Mouse (Mus musculus): ENCODE results near the gene Spop.
"Not testable (repeated sequence)": the region's sequence is repeated elsewhere in the genome, so short reads cannot be mapped to it uniquely, and the experiment has no call there.

Gene Spop

GRCm38 (mm10) chr11:95495883-95496282, 82.0 kb downstream of the Spop start:
- no peak for DNase-seq (ENCODE audit: low read depth, low spot score)

DNA sequence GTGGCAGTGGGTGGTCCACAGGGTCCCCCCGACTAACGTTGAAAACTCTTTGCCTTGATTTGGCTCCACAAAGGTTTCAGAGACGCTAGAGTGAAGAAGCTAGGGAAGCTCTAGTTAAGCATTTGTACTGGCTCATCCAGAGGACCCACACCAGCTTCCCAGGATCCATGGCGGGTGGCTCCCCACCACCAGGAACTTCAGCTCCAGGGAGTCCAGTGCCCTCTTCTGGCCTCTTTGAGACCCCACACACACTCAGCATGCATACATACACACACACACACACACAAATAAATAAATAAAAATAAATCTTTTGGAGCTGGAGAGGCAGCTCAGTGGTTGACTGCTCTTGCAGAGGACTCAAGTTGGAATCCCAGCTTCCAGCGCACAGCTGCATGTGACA, 84.0 kb downstream of the Spop start:
- peak; percentile 63 for DNase-seq (ENCODE audit: low read depth, low spot score)

DNA sequence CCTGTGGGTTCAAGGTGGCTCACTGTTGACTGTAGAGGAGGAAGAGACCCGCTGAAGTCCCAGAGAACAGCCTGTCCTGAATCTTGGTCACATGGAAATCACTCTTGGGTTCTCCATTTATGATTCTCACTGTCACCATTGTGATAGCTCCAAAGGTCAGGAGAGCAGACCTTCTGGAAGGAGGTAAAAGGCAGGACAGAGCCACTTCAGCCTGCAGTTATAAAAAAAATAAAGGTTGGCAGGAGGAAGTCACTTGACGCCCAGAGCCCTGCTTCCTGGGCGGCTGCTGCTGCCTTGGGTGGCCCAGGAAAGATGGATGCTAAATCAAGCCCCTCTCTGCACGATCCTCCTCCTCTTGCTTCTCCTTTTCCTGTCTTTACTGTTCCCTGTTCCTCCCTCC, 86.5 kb downstream of the Spop start:
- no peak for DNase-seq (ENCODE audit: low read depth, low spot score)

DNA sequence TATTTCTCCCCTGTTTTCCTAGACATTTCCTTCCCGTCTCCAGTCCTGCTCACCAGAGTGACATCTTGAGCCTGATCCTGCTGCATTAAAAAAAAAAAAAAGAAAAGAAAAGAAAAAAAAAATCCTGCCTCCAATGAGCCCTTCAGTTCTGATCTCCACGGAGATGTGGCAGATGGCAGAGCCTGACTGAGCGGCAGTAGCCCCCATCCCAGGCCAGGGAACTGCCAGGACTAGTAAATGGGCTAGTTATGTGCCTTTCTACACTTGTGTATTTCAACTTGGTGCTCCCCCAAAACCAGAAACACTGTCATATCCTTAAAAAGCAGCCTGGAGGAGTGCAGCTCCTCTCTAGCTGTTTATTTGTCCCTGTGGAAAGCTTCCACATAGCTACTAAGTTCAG, 87.0 kb downstream of the Spop start:
- DNase-seq (ENCODE audit: low read depth, low spot score): no peak

DNA sequence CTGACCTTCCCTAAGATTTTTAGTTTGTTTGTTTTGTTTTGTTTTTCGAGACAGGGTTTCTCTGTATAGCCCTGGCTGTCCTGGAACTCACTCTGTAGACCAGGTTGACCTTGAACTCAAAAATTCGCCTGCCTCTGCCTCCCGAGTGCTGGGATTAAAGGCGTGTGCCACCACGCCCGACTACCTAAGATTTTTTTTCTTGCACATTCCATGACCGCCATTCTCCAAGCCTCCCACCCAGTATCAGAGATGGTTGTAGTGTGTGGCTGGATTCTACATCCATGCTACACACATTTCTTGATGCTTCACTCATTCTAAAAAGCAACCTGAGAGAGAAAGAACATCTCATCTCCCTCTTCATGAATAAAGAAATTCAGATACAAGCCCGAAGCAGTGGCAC, 87.9 kb downstream of the Spop start:
- DNase-seq (ENCODE audit: low read depth, low spot score): not testable (repeated sequence)

DNA sequence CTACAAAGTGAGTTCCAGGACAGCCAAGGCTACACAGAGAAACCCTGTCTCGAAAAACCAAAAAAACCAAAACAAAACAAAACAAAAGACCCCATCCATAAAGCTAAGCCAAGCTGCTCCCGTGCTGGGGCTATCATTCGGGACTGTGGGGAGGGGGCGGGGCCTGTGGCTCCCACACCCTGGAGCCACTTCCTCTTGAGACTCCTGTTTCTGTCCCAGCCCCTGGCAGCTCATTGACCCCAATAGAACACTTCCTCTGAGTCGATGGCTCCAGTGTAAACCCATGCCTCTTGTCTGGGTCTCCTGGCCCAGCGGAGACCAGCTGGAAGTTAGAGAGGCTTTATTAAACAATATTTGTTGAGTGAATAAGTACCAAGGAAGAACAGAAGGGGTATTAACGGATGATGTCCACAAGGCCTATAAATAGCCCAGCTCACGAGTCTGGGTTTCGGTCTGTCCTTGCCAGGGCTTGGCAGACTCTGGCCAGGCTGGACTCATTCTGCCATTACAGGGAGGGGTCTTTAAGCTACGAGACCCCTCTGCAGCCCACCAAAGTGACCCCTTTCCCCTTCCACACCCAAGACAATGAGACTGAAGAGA, 89.8 kb downstream of the Spop start:
- no peak for DNase-seq (ENCODE audit: low read depth, low spot score)

GRCm38 (mm10) chr11:95504271-95504731, 90.4 kb downstream of the Spop start:
- no peak for DNase-seq (ENCODE audit: low read depth, low spot score)

DNA sequence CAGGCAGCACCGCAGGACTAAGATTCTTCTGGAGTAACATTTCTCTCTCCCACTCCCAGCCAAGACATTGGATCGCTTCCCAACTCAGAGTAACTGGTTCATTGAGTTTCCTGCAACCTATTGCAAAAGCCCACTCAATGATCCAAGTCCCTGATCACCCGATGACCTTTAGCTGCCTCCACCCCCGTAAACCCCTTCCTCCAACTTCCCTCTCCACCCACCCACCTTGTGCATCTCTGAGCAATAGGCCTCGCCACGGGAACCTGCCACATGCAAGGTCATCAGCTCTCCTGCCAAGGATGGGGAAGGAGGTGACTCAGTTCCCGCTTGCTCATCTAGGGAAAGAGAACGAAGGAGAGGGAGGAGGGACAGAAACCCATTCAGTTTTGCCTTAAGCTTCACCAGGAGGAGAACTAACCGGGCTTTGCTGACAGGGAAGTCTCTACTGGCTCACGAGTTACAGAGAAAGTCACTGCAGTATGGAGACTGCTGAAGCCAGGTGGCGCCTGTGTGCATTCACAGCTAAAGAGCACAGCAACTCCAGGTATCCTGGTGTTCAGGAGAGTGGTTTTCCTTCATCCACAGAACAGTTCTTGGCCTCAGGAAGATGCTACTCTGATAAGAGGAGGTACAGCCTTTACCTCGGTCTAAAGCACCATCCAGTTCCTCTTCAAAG, 93.3 kb downstream of the Spop start:
- DNase-seq (ENCODE audit: low read depth, low spot score): peak; percentile 70

DNA sequence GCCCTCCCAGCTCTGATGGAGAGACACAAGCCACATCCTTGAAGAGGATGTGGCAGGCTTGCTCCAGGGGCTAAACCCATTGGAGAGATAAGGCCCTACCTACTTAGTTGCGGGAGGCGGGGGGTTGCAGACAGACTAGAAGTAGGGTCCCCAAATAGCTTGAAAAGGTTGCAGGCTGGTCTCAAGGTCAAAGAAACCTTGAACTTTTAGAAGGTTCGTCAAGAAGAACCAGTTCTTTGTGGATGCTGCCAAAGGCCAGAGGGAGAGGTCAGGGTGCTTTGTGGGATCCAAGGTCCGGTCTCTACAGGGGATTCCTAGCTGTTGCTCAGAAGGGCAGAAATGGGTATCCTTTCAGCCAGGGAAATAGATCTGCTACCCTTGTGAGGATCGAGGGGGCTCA, 93.9 kb downstream of the Spop start:
- no peak for DNase-seq (ENCODE audit: low read depth, low spot score)

GRCm38 (mm10) chr11:95508211-95508926, 94.5 kb downstream of the Spop start:
- DNase-seq (ENCODE audit: low read depth, low spot score): no peak

DNA sequence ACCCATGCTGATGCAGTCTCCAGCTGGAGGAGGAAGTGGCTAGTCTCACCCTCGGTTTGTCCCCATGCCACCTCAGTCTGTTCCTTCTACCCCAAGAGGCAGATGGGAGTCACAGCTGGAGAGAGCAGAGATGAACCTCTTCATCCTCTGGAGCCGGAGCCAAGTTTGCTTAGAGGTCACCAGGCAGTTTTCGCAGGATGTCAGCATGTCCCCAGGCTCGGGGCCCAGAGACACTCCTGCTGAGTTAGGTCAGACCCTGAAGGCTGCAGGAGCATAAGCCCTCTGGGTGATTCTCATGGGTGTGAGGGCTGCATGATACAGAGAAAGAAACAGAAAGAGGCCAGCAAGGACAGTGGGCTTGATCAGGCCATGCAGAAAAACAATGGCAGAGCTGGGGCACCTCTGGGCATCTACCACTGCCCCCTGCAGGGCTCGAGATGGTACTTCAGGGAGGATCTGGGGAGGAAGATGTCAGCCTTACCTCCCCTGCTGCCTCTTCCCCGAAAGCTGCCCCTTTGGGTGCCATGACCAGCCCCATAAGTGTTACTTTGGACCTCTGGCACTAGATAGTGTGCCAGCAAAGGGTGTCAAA, 95.3 kb downstream of the Spop start:
- DNase-seq (ENCODE audit: low read depth, low spot score): peak; percentile 42

GRCm38 (mm10) chr11:95510631-95511030, 96.8 kb downstream of the Spop start:
- no peak for DNase-seq (ENCODE audit: low read depth, low spot score)

GRCm38 (mm10) chr11:95511919-95512318, 98.0 kb downstream of the Spop start:
- no peak for DNase-seq (ENCODE audit: low read depth, low spot score)

DNA sequence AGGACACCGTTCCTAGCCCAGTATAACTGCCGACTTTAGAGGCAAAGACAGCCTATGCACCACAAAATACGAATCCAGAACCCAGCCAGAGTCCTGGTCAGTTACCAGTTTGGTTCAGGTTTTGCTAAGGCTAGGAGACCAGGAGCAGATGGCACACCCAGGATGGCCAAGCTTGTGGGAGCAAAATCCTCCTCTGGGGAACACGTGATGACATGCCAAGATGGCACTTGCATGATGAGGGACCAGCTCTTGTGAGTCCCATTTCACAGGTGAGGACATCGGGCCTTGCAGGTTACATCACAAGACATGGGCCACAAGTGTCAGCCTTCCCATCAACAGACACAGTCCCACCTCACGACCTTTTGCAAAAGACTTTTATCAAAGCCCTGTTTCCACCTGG, 98.5 kb downstream of the Spop start:
- no peak for DNase-seq (ENCODE audit: low read depth, low spot score)

DNA sequence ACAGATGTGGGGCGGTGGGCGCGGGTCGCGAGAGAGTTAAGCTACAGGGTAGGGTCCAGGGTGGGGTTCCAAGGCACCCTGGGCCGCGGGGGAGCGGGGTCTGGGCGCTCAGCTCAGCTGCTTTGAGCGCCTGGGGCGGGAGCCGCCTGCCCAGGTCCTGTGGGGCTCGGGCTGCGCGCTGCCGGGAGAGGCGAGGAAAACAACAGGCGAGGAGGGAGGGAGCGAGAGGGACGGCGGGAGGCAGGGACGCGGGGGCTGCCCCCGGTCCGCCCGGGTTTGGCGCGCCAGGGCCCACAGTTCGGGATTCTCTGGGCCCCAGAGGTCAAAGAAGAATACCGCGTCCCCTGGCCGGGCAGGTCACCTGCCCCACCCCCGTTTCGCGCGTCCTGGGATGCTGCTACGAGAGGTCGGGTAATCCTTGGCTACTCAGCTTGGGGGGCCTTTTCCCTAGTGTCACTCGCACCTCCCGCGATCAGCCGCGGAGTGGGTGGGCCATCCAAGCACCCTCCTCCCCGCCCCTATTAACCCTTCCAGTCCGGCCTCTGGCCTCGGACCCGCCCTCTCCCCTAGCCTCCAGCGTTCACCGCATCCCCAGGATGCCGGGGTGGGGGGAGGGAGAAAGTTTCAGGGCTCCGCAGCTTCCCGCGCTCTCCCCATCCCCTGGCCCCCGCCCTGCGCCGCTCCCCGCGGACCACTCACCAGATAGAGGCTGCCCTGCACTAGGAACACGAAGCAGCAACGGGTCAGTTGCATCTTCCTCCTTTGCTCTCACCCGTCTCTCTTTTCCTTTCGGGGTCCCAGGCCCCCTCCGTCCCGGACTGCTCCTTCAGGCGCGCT, 99.8 kb downstream of the Spop start:
- peak; percentile 33 for DNase-seq (ENCODE audit: low read depth, low spot score)

DNA sequence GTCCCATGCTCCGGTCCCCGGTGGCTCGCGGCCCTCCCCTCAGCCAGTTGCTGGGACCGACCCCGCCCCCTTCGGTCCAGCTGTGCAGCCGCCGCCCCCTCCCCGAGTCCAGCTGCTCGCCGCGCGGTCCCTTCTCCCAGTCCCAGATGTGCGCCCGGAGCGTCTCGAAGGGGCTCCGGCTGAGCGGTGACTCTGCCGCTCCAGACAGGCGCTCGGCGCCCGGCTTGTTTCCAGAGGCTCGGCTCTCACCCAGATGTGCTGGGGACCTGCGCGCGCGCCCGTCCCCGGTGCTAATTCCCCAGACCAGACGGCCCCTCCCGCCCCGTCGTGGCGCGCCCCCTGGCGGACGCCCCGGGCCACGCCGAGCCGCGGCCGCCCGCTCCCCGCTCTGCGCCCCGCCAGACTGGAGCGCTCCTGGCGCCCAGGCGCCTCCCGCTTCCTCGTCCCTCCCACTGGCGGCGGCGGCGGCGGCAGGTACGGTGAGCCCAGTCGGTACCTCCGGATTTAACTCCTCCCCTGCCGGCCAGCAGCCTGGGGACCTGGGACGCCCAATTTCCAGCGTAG, 100.5 kb downstream of the Spop start, which contains the start of gene Nxph3:
Gene Nxph3 (minus strand): TSS at position 273 of the 564 bp plus-strand sequence.
- peak; percentile 74 for DNase-seq (ENCODE audit: low read depth, low spot score)

GRCm38 (mm10) chr11:95515376-95516323, 101.8 kb downstream of the Spop start:
- DNase-seq (ENCODE audit: low read depth, low spot score): peak; percentile 49

- DNase-seq (ENCODE audit: low read depth, low spot score): peak; percentile 74
These were observed 102.6 kb downstream of the Spop start for GRCm38 (mm10) chr11:95516491-95516911.

GRCm38 (mm10) chr11:95517162-95517561, 103.3 kb downstream of the Spop start:
- DNase-seq (ENCODE audit: low read depth, low spot score): no peak

GRCm38 (mm10) chr11:95519299-95519698, 105.4 kb downstream of the Spop start:
- peak; percentile 71 for DNase-seq (ENCODE audit: low read depth, low spot score)
